Mouse (Mus musculus) stomach, embryonic 16.5 days (tissue): ENCODE results near the gene Meox1. TPM values are rescaled to one million over a fixed set of nuclear protein-coding genes. Genes with fewer than 3 reads are reported as not detected.
A peak's percentile ranks its signal among the peaks of the same experiment; 100 is the strongest.

Experiments used
- ATAC-seq: fragments of 200-750 bp; cut with Nextera tagmentation; 2 replicates; pipeline ENCODE4 v1.8.0; 2017; ENCODE audit warnings: moderate number of reproducible peaks, moderate TSS enrichment; ENCODE audit not compliant: insufficient read depth, low FRiP score
- H3K27ac ChIP-seq: fragments of 300-500 bp; sonication (generic); 2 replicates; pipeline ENCODE4 v1.5.1; 2014; ENCODE audit warnings: low read length
- H3K27me3 ChIP-seq: fragments of 300-500 bp; sonication (generic); 2 replicates; pipeline ENCODE4 v1.6.1; 2014; ENCODE audit warnings: low read length, control low read depth, mixed read lengths; ENCODE audit not compliant: control insufficient read depth, insufficient read depth
- H3K36me3 ChIP-seq: fragments of 300-500 bp; sonication (generic); 2 replicates; pipeline ENCODE4 v1.6.1; 2014; ENCODE audit warnings: low read length; ENCODE audit not compliant: control insufficient read depth, insufficient read depth
- H3K4me1 ChIP-seq: fragments of 300-500 bp; sonication (generic); 2 replicates; pipeline ENCODE4 v1.6.1; 2014; ENCODE audit warnings: low read length, control low read depth, mixed read lengths; ENCODE audit not compliant: control insufficient read depth, insufficient read depth
- H3K4me2 ChIP-seq: fragments of 300-500 bp; sonication (generic); 2 replicates; pipeline ENCODE4 v1.6.1; 2014; ENCODE audit warnings: low read depth, low read length, mixed read lengths
- H3K4me3 ChIP-seq: fragments of 300-500 bp; sonication (generic); replicated peaks from 2 replicates; pipeline ENCODE4 v1.5.1; 2014; ENCODE audit warnings: mild to moderate bottlenecking, low read length
- H3K9ac ChIP-seq: fragments of 300-500 bp; sonication (generic); 2 replicates; pipeline ENCODE4 v1.6.1; 2014; ENCODE audit warnings: low read length
- H3K9me3 ChIP-seq: fragments of 300-500 bp; sonication (generic); replicated peaks from 2 replicates; pipeline ENCODE4 v1.6.1; 2016; ENCODE audit warnings: low read length, control low read depth; ENCODE audit not compliant: control insufficient read depth
- WGBS: fragments of 180-500 bp; shearing (Covaris S2); extraction: QIAGEN DNeasy Blood & Tissue Kit; methylation state at CpG from one replicate; pipeline ENCODE4 v1.1.7; 2014; 5-methylcytosine and 5-hydroxymethylcytosine counted together
- polyA plus RNA-seq: library from polyadenylated mRNA; unstranded; fragments of >200 nt; fragmentation: Nextera tagmentation; extraction: Ambion mirVana; gene quantifications from 2 replicates; pipeline ENCODE4 v1.2.1, GENCODE M21; 2015

Gene Meox1
- polyA plus RNA-seq, 1 experiment from 2014 or later, result 6.0 TPM

GRCm38 (mm10) chr11:101874978-101875377, 19.2 kb downstream of the Meox1 start:
- Histone ChIP-seq H3K9me3 (no peaks in the 10 kb centered on the region), H3K9ac (no peak overlapping the region), H3K27me3 (no peaks in the 10 kb centered on the region), H3K27ac (no peak overlapping the region), H3K4me3 (no peak overlapping the region), H3K4me2 (no peak overlapping the region), H3K4me1 (peaks cover 40% of the 10 kb centered on the region), H3K36me3 (no peaks in the 10 kb centered on the region)
- ATAC-seq, result no peak
- WGBS, result 70% methylated on average over 5 of the region's 5 CpGs

- H3K9ac ChIP-seq, result no peak overlapping the region
- no peak overlapping the region for H3K4me3 ChIP-seq
- no peak; the same call in 1 of the 2 replicates for ATAC-seq
- peaks cover 30% of the 10 kb centered on the region for H3K4me1 ChIP-seq
- no peaks in the 10 kb centered on the region for H3K9me3 ChIP-seq
- no peaks in the 10 kb centered on the region for H3K36me3 ChIP-seq
- 37% methylated on average over 8 of the region's 8 CpGs for WGBS
- no peak overlapping the region for H3K4me2 ChIP-seq
- no peaks in the 10 kb centered on the region for H3K27me3 ChIP-seq
- H3K27ac ChIP-seq, result peak overlapping the region; percentile 35; the same call in 1 of the 2 replicates
These were observed 20.3 kb downstream of the Meox1 start for GRCm38 (mm10) chr11:101873909-101874308.

GRCm38 (mm10) chr11:101871435-101871834, 22.7 kb downstream of the Meox1 start:
- no peak for ATAC-seq
- no peaks in the 10 kb centered on the region for H3K9me3 ChIP-seq
- H3K9ac ChIP-seq, result no peak overlapping the region
- 59% methylated on average over 6 of the region's 6 CpGs for WGBS
- H3K36me3 ChIP-seq, result no peaks in the 10 kb centered on the region
- no peaks in the 10 kb centered on the region for H3K27me3 ChIP-seq
- no peak overlapping the region for H3K4me2 ChIP-seq
- H3K4me3 ChIP-seq, result no peak overlapping the region
- H3K27ac ChIP-seq, result no peak overlapping the region
- H3K4me1 ChIP-seq, result peaks cover 29% of the 10 kb centered on the region

- no peak for ATAC-seq
- H3K9ac ChIP-seq, result no peak overlapping the region
- H3K9me3 ChIP-seq, result no peaks in the 10 kb centered on the region
- H3K27ac ChIP-seq, result peak overlapping the region; percentile 57; the same call in 1 of the 2 replicates
- 48% methylated on average over 18 of the region's 18 CpGs for WGBS
- H3K4me2 ChIP-seq, result no peak overlapping the region
- peaks cover 29% of the 10 kb centered on the region for H3K4me1 ChIP-seq
- no peaks in the 10 kb centered on the region for H3K36me3 ChIP-seq
- no peaks in the 10 kb centered on the region for H3K27me3 ChIP-seq
- H3K4me3 ChIP-seq, result no peak overlapping the region
These were observed 24.0 kb downstream of the Meox1 start for GRCm38 (mm10) chr11:101870067-101870765.

GRCm38 (mm10) chr11:101867513-101868052, 26.6 kb downstream of the Meox1 start:
- ATAC-seq, result peak; percentile 46; the same call in 1 of the 2 replicates
- no peaks in the 10 kb centered on the region for H3K36me3 ChIP-seq
- H3K9me3 ChIP-seq, result no peaks in the 10 kb centered on the region
- H3K4me2 ChIP-seq, result no peak overlapping the region
- H3K4me1 ChIP-seq, result peaks cover 13% of the 10 kb centered on the region
- H3K27me3 ChIP-seq, result no peaks in the 10 kb centered on the region
- WGBS, result 34% methylated on average over 12 of the region's 12 CpGs
- no peak overlapping the region for H3K4me3 ChIP-seq
- peak overlapping the region; percentile 87 for H3K27ac ChIP-seq
- 0 out of 2 replicates have a peak overlapping the region, but pooled peaks have one; percentile 32 for H3K9ac ChIP-seq

- no peaks in the 10 kb centered on the region for H3K36me3 ChIP-seq
- H3K9ac ChIP-seq, result peak overlapping the region; percentile 21; the same call in 1 of the 2 replicates
- peak overlapping the region; percentile 76 for H3K27ac ChIP-seq
- ATAC-seq, result peak; percentile 75
- H3K27me3 ChIP-seq, result no peaks in the 10 kb centered on the region
- H3K4me1 ChIP-seq, result peaks cover 2% of the 10 kb centered on the region; the same call in 1 of the 2 replicates
- H3K9me3 ChIP-seq, result no peaks in the 10 kb centered on the region
- no peak overlapping the region for H3K4me3 ChIP-seq
- WGBS, result 24% methylated on average over 3 of the region's 5 CpGs
- peak overlapping the region; percentile 19; the same call in 1 of the 2 replicates for H3K4me2 ChIP-seq
These were observed 35.4 kb downstream of the Meox1 start for GRCm38 (mm10) chr11:101858742-101859141.

GRCm38 (mm10) chr11:101855950-101856712, 38.0 kb downstream of the Meox1 start:
- Histone ChIP-seq H3K4me3 (no peak overlapping the region), H3K4me2 (no peak overlapping the region), H3K4me1 (peaks cover 10% of the 10 kb centered on the region), H3K27ac (peak overlapping the region; percentile 36; the same call in 1 of the 2 replicates), H3K36me3 (no peaks in the 10 kb centered on the region), H3K27me3 (no peaks in the 10 kb centered on the region), H3K9ac (no peak overlapping the region), H3K9me3 (no peaks in the 10 kb centered on the region)
- WGBS, result 57% methylated on average over 9 of the region's 9 CpGs
- ATAC-seq, result peak; percentile 59

- peak overlapping the region; percentile 61; the same call in 1 of the 2 replicates for H3K27ac ChIP-seq
- H3K4me3 ChIP-seq, result no peak overlapping the region
- H3K9me3 ChIP-seq, result no peaks in the 10 kb centered on the region
- peaks cover 16% of the 10 kb centered on the region; the same call in 1 of the 2 replicates for H3K4me1 ChIP-seq
- 56% methylated on average over 7 of the region's 7 CpGs for WGBS
- ATAC-seq, result no peak
- H3K4me2 ChIP-seq, result no peak overlapping the region
- H3K27me3 ChIP-seq, result no peaks in the 10 kb centered on the region
- H3K36me3 ChIP-seq, result no peaks in the 10 kb centered on the region
- no peak overlapping the region for H3K9ac ChIP-seq
These were observed 43.1 kb downstream of the Meox1 start for GRCm38 (mm10) chr11:101851042-101851441.

GRCm38 (mm10) chr11:101849286-101849685, 44.9 kb downstream of the Meox1 start:
- Histone ChIP-seq H3K36me3 (no peaks in the 10 kb centered on the region), H3K27me3 (no peaks in the 10 kb centered on the region), H3K4me3 (no peak overlapping the region), H3K4me2 (no peak overlapping the region), H3K27ac (no peak overlapping the region), H3K4me1 (peaks cover 16% of the 10 kb centered on the region; the same call in 1 of the 2 replicates), H3K9me3 (no peaks in the 10 kb centered on the region), H3K9ac (no peak overlapping the region)
- WGBS, result 71% methylated on average over 4 of the region's 4 CpGs
- ATAC-seq, result no peak
